Comparison of ENCODE assay signal across 9 mouse cellular contexts in genomic region chr6:125353655-125354054, GRCm38 (mm10). TPM values are rescaled to one million over a fixed set of nuclear protein-coding genes. Genes with fewer than 3 reads are reported as not detected.
A peak's percentile ranks its signal among the peaks of the same experiment; 100 is the strongest.
DNase-seq lines count a peak whose midpoint lies in the region; ATAC-seq lines count a peak whose summit lies in the region.
"Had no signal": no experiment of that assay in that cellular context is flagged by ENCODE, and none has a peak within 500 bp of the region (broad histone marks: within the 10 kb centered on the region; RNA-seq: fewer than 3 reads in every experiment).

No protein-coding gene starts in this region.

- peak overlapping the region; percentile 49 for H3K4me3 ChIP-seq in brown adipose tissue, adult 24 weeks (ENCODE audit: insufficient read depth, low read depth, low read length)
- H3K4me3 ChIP-seq in intestine, embryonic 15.5 days (replicated peaks): no peak overlapping the region
- no peak overlapping the region for H3K4me3 ChIP-seq in stomach, embryonic 16.5 days (replicated peaks; ENCODE audit: low read length)
- H3K4me3 ChIP-seq in hindbrain, embryonic 14.5 days (replicated peaks; ENCODE audit: low read length): no peak overlapping the region

- no peaks in the 10 kb centered on the region for H3K9me3 ChIP-seq in intestine, embryonic 15.5 days
- no peaks in the 10 kb centered on the region for H3K9me3 ChIP-seq in stomach, embryonic 16.5 days (replicated peaks; ENCODE audit: control insufficient read depth, low read length)
- no peaks in the 10 kb centered on the region for H3K9me3 ChIP-seq in hindbrain, embryonic 14.5 days (ENCODE audit: control insufficient read depth, low read length)

- 78% methylated on average over 4 of the region's 4 CpGs for WGBS in intestine, embryonic 15.5 days
- whole genome bisulfite sequencing in stomach, embryonic 16.5 days: 77% methylated on average over 4 of the region's 4 CpGs
- WGBS in hindbrain, embryonic 14.5 days: 76% methylated on average over 4 of the region's 4 CpGs

- H3K27me3 ChIP-seq in intestine, embryonic 15.5 days (replicated peaks): no peaks in the 10 kb centered on the region
- H3K27me3 ChIP-seq in stomach, embryonic 16.5 days (ENCODE audit: control insufficient read depth, insufficient read depth, low read length): no peaks in the 10 kb centered on the region
- 0 out of 2 replicates have a peak, but pooled peaks cover 9% of the 10 kb centered on the region for H3K27me3 ChIP-seq in hindbrain, embryonic 14.5 days (ENCODE audit: control insufficient read depth, insufficient read depth, low read length)

- peak overlapping the region; percentile 95 for H3K27ac ChIP-seq in brown adipose tissue, adult 24 weeks (replicated peaks; ENCODE audit: low read depth, low read length)
- H3K27ac ChIP-seq in intestine, embryonic 15.5 days: peak overlapping the region; percentile 75; the same call in 1 of the 2 replicates
- H3K27ac ChIP-seq in stomach, embryonic 16.5 days (ENCODE audit: low read length): peak overlapping the region; percentile 53
- no peak overlapping the region for H3K27ac ChIP-seq in hindbrain, embryonic 14.5 days

- no peak overlapping the region for H3K9ac ChIP-seq in intestine, embryonic 15.5 days
- peak overlapping the region; percentile 24; the same call in 1 of the 2 replicates for H3K9ac ChIP-seq in stomach, embryonic 16.5 days (ENCODE audit: low read length)
- H3K9ac ChIP-seq in hindbrain, embryonic 14.5 days: no peak overlapping the region

- no peak for ATAC-seq in intestine, embryonic 15.5 days
- no peak for ATAC-seq in stomach, embryonic 16.5 days (ENCODE audit: insufficient read depth, low FRiP score)
- no peak for ATAC-seq in hindbrain, embryonic 14.5 days (ENCODE audit: low FRiP score)
- ATAC-seq: hindbrain, postnatal 0 days had no signal

- peak overlapping the region; percentile 53; the same call in 1 of the 2 replicates for H3K4me2 ChIP-seq in intestine, embryonic 15.5 days (replicated peaks)
- peak overlapping the region; percentile 33; the same call in 1 of the 2 replicates for H3K4me2 ChIP-seq in stomach, embryonic 16.5 days (ENCODE audit: low read depth, low read length)
- H3K4me2 ChIP-seq in hindbrain, embryonic 14.5 days (replicated peaks): no peak overlapping the region

- H3K36me3 ChIP-seq in intestine, embryonic 15.5 days: peaks cover 12% of the 10 kb centered on the region
- H3K36me3 ChIP-seq in stomach, embryonic 16.5 days (ENCODE audit: control insufficient read depth, insufficient read depth, low read length): peaks cover 10% of the 10 kb centered on the region
- no peaks in the 10 kb centered on the region for H3K36me3 ChIP-seq in hindbrain, embryonic 14.5 days (replicated peaks; ENCODE audit: control insufficient read depth, insufficient read depth)

- peak; percentile 36 for DNase-seq in kidney, postnatal 10 days
- no peak for DNase-seq in kidney, adult 11 months
- DNase-seq in adrenal gland, postnatal 14 days: no peak
- no peak for DNase-seq in ovary, postnatal 14 days (ENCODE audit: low spot score)
- DNase-seq in hindbrain, embryonic 14.5 days (ENCODE audit: low spot score): no peak

- peaks cover 50% of the 10 kb centered on the region for H3K4me1 ChIP-seq in brown adipose tissue, adult 24 weeks (ENCODE audit: control insufficient read depth, insufficient read depth, insufficient read length, low read length)
- H3K4me1 ChIP-seq in intestine, embryonic 15.5 days (replicated peaks): peaks cover 63% of the 10 kb centered on the region
- peaks cover 61% of the 10 kb centered on the region for H3K4me1 ChIP-seq in stomach, embryonic 16.5 days (ENCODE audit: control insufficient read depth, insufficient read depth, low read length)
- H3K4me1 ChIP-seq in hindbrain, embryonic 14.5 days (replicated peaks; ENCODE audit: control insufficient read depth, insufficient read depth, low read length): peaks cover 30% of the 10 kb centered on the region

RNA-seq across cellular contexts. Expression of gene Tnfrsf1a, which starts 4.5 kb away (rescaled TPM):
- polyA plus RNA-seq in brown adipose tissue, adult 24 weeks (2012; ENCODE audit: insufficient read depth, insufficient read length, missing spikeins): 52.3 and 69.7 TPM in 2 replicates
- polyA plus RNA-seq in intestine, embryonic 15.5 days (2015; fragmentation: Nextera tagmentation; extraction: Ambion mirVana): 69.1 and 71.4 TPM in 2 replicates
- polyA plus RNA-seq in stomach, embryonic 16.5 days (2015; fragmentation: Nextera tagmentation; extraction: Ambion mirVana): 82.6 and 91.1 TPM in 2 replicates
- 210 and 220 TPM in 2 replicates for total RNA-seq in adrenal gland, postnatal 14 days (2021)
- 15.4 and 16.6 TPM in 2 replicates for polyA plus RNA-seq in hindbrain, embryonic 14.5 days (2014; fragmentation: Nextera tagmentation; extraction: Ambion mirVana)

RNA-seq across cellular contexts. Expression of gene Plekhg6, which starts 26.9 kb away (rescaled TPM):
- polyA plus RNA-seq in brown adipose tissue, adult 24 weeks (2012; ENCODE audit: insufficient read depth, insufficient read length, missing spikeins): 0.33 TPM in 1 of 2 replicates, not detected in the other
- 7.3 and 8.9 TPM in 2 replicates for polyA plus RNA-seq in intestine, embryonic 15.5 days (2015; fragmentation: Nextera tagmentation; extraction: Ambion mirVana)
- 6.3 and 8.2 TPM in 2 replicates for polyA plus RNA-seq in stomach, embryonic 16.5 days (2015; fragmentation: Nextera tagmentation; extraction: Ambion mirVana)
- total RNA-seq in adrenal gland, postnatal 14 days (2021): 0.38 and 0.52 TPM in 2 replicates
- 0.10 and 0.23 TPM in 2 replicates for polyA plus RNA-seq in hindbrain, embryonic 14.5 days (2014; fragmentation: Nextera tagmentation; extraction: Ambion mirVana)

RNA-seq across cellular contexts. Expression of gene Scnn1a, which starts 33.2 kb away (rescaled TPM):
- polyA plus RNA-seq in brown adipose tissue, adult 24 weeks (2012; ENCODE audit: insufficient read depth, insufficient read length, missing spikeins): 0.88 and 1.1 TPM in 2 replicates
- polyA plus RNA-seq in intestine, embryonic 15.5 days (2015; fragmentation: Nextera tagmentation; extraction: Ambion mirVana): 2.6 and 3.3 TPM in 2 replicates
- 5.8 and 9.7 TPM in 2 replicates for polyA plus RNA-seq in stomach, embryonic 16.5 days (2015; fragmentation: Nextera tagmentation; extraction: Ambion mirVana)
- 1.0 and 1.9 TPM in 2 replicates for total RNA-seq in adrenal gland, postnatal 14 days (2021)
- 0.50 and 0.53 TPM in 2 replicates for polyA plus RNA-seq in hindbrain, embryonic 14.5 days (2014; fragmentation: Nextera tagmentation; extraction: Ambion mirVana)

RNA-seq across cellular contexts. Expression of gene Ltbr, which starts 40.0 kb away (rescaled TPM):
- polyA plus RNA-seq in brown adipose tissue, adult 24 weeks (2012; ENCODE audit: insufficient read depth, insufficient read length, missing spikeins): 30.9 and 34.5 TPM in 2 replicates
- 78.6 and 83.8 TPM in 2 replicates for polyA plus RNA-seq in intestine, embryonic 15.5 days (2015; fragmentation: Nextera tagmentation; extraction: Ambion mirVana)
- polyA plus RNA-seq in stomach, embryonic 16.5 days (2015; fragmentation: Nextera tagmentation; extraction: Ambion mirVana): 69.4 and 73.1 TPM in 2 replicates
- total RNA-seq in adrenal gland, postnatal 14 days (2021): 68.7 and 70.0 TPM in 2 replicates
- 14.8 and 14.9 TPM in 2 replicates for polyA plus RNA-seq in hindbrain, embryonic 14.5 days (2014; fragmentation: Nextera tagmentation; extraction: Ambion mirVana)
